Mouse (Mus musculus): ENCODE results near the gene Dusp27. TPM values are rescaled to one million over a fixed set of nuclear protein-coding genes. Genes with fewer than 3 reads are reported as not detected.

Gene Dusp27
- polyA plus RNA-seq, 1 experiment from 2014 or later, result 2.4 TPM

DNA sequence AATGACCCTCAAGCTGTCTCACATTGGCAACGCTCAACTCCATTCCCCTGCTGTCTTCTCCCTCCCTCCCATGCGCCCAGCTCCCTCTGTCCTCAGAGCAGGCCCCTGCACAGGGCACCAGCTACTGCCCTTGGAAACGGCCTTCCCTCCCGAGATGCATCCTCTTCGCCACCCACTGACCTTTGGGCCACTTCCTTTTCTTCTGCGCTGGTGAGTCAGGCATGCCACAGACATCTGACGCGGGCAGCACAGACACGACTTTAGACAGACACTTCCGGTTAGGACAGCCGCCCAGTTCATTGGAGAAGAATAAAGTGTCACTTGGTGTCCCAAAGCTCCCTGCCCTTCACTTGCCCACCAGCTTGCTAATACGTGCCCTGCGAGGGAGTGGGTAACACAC lies 10.4 kb upstream of the Dusp27 start:
- H3K9me3 ChIP-seq (replicated peaks), result no peaks in the 10 kb centered on the region
- no peak overlapping the region for H3K4me3 ChIP-seq
- 64% methylated on average over 13 of the region's 13 CpGs for WGBS
- H3K27me3 ChIP-seq (ENCODE audit: low read depth, poor library complexity, severe bottlenecking), result 0 out of 2 replicates have a peak, but pooled peaks cover 2% of the 10 kb centered on the region
- H3K36me3 ChIP-seq, result no peaks in the 10 kb centered on the region
- no peak for DNase-seq (ENCODE audit: low spot score)
- peak overlapping the region; percentile 7; the same call in 1 of the 2 replicates for H3K27ac ChIP-seq
- peaks cover 25% of the 10 kb centered on the region for H3K4me1 ChIP-seq

DNA sequence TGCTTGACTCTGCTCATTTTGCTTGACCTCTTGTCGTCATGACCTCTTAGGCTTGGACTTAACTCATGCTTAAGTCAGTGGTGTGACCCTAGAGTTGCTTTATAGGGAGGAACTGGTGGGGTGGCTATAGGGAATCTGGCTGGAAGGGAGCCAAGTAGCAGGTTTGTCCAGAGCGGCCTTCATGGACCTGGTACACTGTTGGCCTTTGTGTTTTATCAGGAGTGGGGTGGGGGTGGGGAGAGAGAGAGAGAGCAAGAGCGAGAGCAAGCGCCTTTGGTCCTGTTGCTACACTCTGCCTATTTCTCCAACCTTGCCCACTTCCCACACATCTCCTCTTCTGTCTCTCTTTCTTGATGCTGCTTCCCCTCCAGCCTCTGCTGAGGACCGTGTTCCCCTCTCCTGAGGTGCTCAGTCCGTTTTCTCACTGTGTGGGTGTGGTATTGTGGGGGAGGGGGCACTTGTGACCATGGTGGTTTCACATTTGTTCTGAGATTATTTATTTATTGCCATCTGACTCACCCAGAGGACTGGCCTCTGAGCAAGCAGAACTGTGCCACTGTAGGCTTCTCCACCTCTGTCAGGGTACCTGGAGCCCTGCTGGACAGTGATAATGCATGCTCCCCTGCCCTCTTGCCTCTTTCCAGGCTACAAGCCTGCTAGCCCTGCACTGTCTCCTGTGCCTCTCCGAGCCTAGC lies 9.7 kb upstream of the Dusp27 start:
- DNase-seq (ENCODE audit: low spot score), result no peak
- H3K27ac ChIP-seq, result peak overlapping the region; percentile 7
- no peaks in the 10 kb centered on the region for H3K9me3 ChIP-seq (replicated peaks)
- 0 out of 2 replicates have a peak, but pooled peaks cover 2% of the 10 kb centered on the region for H3K27me3 ChIP-seq (ENCODE audit: low read depth, poor library complexity, severe bottlenecking)
- WGBS, result 80% methylated on average over 7 of the region's 7 CpGs
- H3K4me3 ChIP-seq, result no peak overlapping the region
- H3K4me1 ChIP-seq, result peaks cover 28% of the 10 kb centered on the region
- H3K36me3 ChIP-seq, result no peaks in the 10 kb centered on the region

DNA sequence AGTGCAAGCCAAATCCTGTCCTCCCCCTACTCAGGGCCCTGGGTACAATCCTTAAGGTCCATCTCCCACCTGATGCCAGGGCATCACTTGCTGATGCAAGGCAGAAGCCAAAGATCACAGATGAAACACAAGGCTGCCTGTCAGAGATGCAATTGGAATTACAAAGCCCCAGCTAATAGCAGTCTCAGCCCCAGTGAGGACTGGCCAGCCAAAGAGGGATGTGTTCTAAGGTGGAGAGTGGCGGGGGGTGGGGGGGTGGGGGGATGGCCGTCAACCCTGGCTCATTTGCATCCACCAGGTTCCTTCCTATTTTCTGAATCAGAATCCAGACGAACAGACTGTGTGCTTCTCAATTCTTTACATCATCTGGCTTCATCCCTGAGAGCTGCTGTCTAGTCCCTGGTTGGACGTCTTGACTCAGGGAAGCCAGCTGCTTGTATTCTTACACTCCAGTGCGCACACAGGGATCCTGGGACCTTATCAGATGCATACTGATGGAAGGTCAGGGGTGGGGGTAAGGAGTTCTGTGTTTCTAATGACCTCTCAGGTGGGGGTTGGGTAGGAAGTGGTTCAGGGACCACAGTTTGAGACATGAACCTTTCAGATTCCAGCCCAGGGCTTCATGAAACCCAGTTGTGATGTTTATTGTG lies 7.5 kb upstream of the Dusp27 start:
- DNase-seq (ENCODE audit: low spot score), result no peak
- 41% methylated on average over 5 of the region's 5 CpGs for WGBS
- Histone ChIP-seq H3K9me3 (replicated peaks) (no peaks in the 10 kb centered on the region), H3K36me3 (no peaks in the 10 kb centered on the region), H3K27me3 (ENCODE audit: low read depth, poor library complexity, severe bottlenecking) (0 out of 2 replicates have a peak, but pooled peaks cover 2% of the 10 kb centered on the region), H3K4me3 (no peak overlapping the region), H3K4me1 (peaks cover 49% of the 10 kb centered on the region), H3K27ac (no peak overlapping the region)

DNA sequence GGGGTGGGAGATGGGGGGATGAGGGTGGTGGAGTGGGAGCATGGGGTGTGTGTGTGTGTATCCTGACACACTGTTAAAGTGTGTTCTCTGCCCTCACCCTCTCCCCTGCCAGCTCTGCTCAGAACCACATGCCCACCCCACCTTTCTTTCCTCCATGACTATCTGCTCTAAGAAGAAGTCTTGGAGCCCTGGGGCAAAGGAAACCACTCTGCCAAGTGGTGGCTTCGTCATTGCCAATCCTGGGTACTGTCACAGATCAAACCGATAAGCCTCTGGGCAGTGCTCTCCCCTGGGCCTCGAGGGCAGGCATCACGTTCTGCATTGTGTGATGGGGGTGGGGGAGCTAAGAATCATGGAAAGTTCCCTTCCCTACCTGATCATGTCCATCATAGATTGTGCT lies 4.6 kb upstream of the Dusp27 start:
- Histone ChIP-seq H3K36me3 (no peaks in the 10 kb centered on the region), H3K27ac (peak overlapping the region; percentile 79), H3K9me3 (replicated peaks) (no peaks in the 10 kb centered on the region), H3K4me1 (peaks cover 48% of the 10 kb centered on the region), H3K4me3 (no peak overlapping the region), H3K27me3 (ENCODE audit: low read depth, poor library complexity, severe bottlenecking) (no peaks in the 10 kb centered on the region)
- WGBS, result 42% methylated on average over 4 of the region's 4 CpGs
- DNase-seq (ENCODE audit: low spot score), result no peak

- peak within 1 kb of the TSS; percentile 79 for H3K27ac ChIP-seq
- no peak for DNase-seq (ENCODE audit: low spot score)
These were observed 2.6 kb upstream of the Dusp27 start, which contains the start of gene Gpa33 for GRCm38 (mm10) chr1:166130224-166130860. TSS of gene Gpa33 (plus strand) at chr1:166130238.

DNA sequence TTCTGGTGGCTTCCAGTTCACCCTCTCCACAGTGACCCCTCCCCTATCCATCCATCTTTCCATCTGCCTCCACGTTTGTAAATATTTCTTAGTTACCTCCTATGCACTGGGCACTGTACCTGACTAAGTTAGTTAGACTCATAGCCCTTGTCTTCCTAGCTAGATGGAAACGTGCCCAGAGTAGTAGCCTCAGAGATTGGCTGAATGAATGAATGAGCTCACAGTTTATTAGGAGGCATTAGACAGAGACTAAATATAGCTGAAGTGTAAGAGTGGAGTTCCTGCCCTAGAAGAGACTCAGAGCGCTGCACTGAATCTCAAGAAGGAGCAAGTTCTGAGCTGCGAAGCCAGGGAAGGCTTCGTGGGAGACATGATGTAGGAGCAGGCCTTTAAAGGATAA lies 829 bp upstream of the Dusp27 start:
- no peaks in the 10 kb centered on the region for H3K9me3 ChIP-seq (replicated peaks)
- H3K4me3 ChIP-seq, result no peak overlapping the region
- H3K27me3 ChIP-seq (ENCODE audit: low read depth, poor library complexity, severe bottlenecking), result no peaks in the 10 kb centered on the region
- 0 out of 2 replicates have a peak overlapping the region, but pooled peaks have one; percentile 83 for H3K27ac ChIP-seq
- no peaks in the 10 kb centered on the region for H3K36me3 ChIP-seq
- DNase-seq (ENCODE audit: low spot score), result no peak
- peaks cover 47% of the 10 kb centered on the region for H3K4me1 ChIP-seq
- 92% methylated on average over 5 of the region's 5 CpGs for WGBS

More at GRCm38 (mm10) chr1:166130224-166130860, 2.6 kb upstream of the Dusp27 start, which contains the start of gene Gpa33:
- Histone ChIP-seq H3K4me3 (no peak within 1 kb of the TSS), H3K27me3 (ENCODE audit: low read depth, poor library complexity, severe bottlenecking) (no peaks in the 10 kb centered on the region), H3K4me1 (peaks cover 50% of the 10 kb centered on the region), H3K9me3 (replicated peaks) (no peaks in the 10 kb centered on the region), H3K36me3 (no peaks in the 10 kb centered on the region)
- 74% methylated on average over 5 of the region's 5 CpGs for WGBS

DNA sequence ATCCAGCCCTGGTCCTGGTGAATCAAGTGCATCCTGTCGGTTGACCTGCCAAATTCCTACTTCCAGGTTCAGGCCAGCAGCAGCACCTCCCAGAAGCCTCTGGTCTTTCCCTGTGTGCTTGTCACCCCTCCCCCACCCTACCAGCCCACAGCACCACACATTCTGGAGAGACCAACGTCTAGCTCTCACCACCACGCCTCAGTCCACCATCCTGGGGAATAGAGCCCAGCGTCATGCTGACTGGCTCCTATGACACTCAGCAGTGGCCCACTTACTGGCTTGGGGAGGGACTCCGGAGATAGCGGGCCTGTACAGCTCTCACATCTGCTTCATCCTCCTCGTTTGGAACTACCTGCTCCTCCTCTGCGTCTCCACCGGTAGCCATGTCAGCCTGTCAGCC lies 927 bp downstream of the Dusp27 start:
- WGBS, result 55% methylated on average over 9 of the region's 9 CpGs
- H3K4me3 ChIP-seq, result peak overlapping the region; percentile 25; the same call in 1 of the 2 replicates
- no peaks in the 10 kb centered on the region for H3K27me3 ChIP-seq (ENCODE audit: low read depth, poor library complexity, severe bottlenecking)
- H3K4me1 ChIP-seq, result peaks cover 38% of the 10 kb centered on the region
- no peaks in the 10 kb centered on the region for H3K9me3 ChIP-seq (replicated peaks)
- H3K27ac ChIP-seq, result peak overlapping the region; percentile 83
- no peaks in the 10 kb centered on the region for H3K36me3 ChIP-seq
- no peak for DNase-seq (ENCODE audit: low spot score)

- H3K36me3 ChIP-seq, result no peaks in the 10 kb centered on the region
- H3K27ac ChIP-seq, result no peak overlapping the region
- no peaks in the 10 kb centered on the region for H3K27me3 ChIP-seq (ENCODE audit: low read depth, poor library complexity, severe bottlenecking)
- no peak for DNase-seq (ENCODE audit: low spot score)
- WGBS, result 92% methylated on average over 6 of the region's 6 CpGs
- H3K4me3 ChIP-seq, result no peak overlapping the region
- H3K9me3 ChIP-seq (replicated peaks), result no peaks in the 10 kb centered on the region
- H3K4me1 ChIP-seq, result peaks cover 33% of the 10 kb centered on the region
These were observed 1.4 kb downstream of the Dusp27 start for GRCm38 (mm10) chr1:166126290-166126689.

DNA sequence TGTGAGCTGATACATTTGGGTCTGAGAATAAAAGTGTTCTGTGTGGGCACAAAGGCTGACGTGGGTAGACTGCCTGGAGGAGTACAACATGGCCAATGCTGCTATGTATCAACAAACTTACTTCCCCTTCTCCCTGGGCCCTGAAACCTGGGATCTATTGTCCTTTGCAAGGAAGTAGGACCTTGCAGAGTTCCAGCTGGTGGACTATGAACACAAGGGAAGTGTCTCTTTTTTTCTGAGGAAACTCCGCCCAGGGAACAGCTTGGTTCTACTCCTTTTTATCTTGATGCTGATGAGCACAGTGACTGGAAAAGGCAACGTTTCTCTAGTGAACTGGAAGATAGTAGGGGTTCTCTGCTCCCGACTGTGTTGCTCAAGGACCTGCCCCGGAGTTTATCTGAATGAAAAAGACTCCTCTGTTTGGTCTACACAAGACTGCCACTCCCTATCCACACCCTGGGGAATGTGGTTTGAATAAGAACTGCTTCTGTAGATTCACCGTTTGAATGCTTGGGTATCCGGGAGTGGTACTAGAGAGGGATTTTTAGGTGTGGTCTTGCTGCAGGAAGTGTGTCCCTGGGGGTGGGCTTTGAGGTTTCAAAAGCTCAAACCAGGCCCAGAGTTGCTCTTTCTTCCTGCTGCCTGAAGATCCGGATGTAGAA lies 2.7 kb downstream of the Dusp27 start:
- no peak for DNase-seq (ENCODE audit: low spot score)
- Histone ChIP-seq H3K9me3 (replicated peaks) (no peaks in the 10 kb centered on the region), H3K27me3 (ENCODE audit: low read depth, poor library complexity, severe bottlenecking) (no peaks in the 10 kb centered on the region), H3K4me3 (no peak overlapping the region), H3K36me3 (no peaks in the 10 kb centered on the region), H3K27ac (no peak overlapping the region), H3K4me1 (peaks cover 21% of the 10 kb centered on the region)
- 74% methylated on average over 8 of the region's 8 CpGs for WGBS

- Histone ChIP-seq H3K4me3 (no peak overlapping the region), H3K36me3 (no peaks in the 10 kb centered on the region), H3K27ac (no peak overlapping the region), H3K4me1 (peaks cover 22% of the 10 kb centered on the region), H3K9me3 (replicated peaks) (no peaks in the 10 kb centered on the region), H3K27me3 (ENCODE audit: low read depth, poor library complexity, severe bottlenecking) (no peaks in the 10 kb centered on the region)
- no peak for DNase-seq (ENCODE audit: low spot score)
- WGBS, result 95% methylated on average over 8 of the region's 8 CpGs
These were observed 4.0 kb downstream of the Dusp27 start for GRCm38 (mm10) chr1:166123751-166124150.

DNA sequence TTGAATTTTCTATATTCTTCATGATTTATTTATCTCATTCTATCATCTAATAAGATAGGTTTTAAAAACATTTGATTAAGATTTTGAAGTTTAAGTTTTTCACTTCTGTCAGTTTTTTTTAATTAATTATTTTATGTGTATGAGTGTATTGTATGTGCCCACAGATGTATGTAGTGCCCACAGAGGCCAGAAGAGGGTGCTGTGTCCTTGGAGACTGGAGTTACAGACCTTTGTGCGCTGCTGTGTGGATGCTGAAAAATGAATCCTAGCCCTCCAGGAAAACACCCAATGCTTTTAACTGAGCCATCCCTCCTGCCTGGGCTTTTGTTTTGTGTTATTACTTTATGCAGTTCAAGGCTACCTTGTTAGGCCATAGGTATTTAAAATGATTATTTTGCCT lies 4.7 kb downstream of the Dusp27 start:
- Histone ChIP-seq H3K27me3 (ENCODE audit: low read depth, poor library complexity, severe bottlenecking) (no peaks in the 10 kb centered on the region), H3K36me3 (no peaks in the 10 kb centered on the region), H3K27ac (no peak overlapping the region), H3K9me3 (replicated peaks) (no peaks in the 10 kb centered on the region), H3K4me1 (peaks cover 25% of the 10 kb centered on the region), H3K4me3 (no peak overlapping the region)
- 93% methylated on average over 1 of the region's 1 CpGs for WGBS
- no peak for DNase-seq (ENCODE audit: low spot score)

DNA sequence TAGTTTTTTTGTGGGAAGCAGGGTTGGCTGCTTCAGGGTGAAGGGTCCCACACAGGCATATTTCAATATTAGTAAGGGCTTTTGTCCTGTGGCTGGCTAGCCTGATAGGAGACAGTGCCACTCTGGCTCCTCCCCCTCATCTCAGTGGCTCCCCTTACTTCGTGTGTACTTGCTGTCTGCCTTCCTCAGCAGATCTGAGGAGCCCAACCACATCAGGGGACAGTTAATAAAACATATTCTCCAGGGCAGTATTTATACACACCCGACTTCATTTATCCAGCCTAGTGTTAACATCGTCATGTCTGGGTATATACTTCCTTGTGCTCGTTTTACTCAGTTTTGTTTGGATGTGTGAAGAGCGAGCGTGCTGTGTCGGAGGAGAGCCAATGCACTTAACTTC lies 5.6 kb downstream of the Dusp27 start:
- Histone ChIP-seq H3K9me3 (replicated peaks) (no peaks in the 10 kb centered on the region), H3K27me3 (ENCODE audit: low read depth, poor library complexity, severe bottlenecking) (no peaks in the 10 kb centered on the region), H3K36me3 (no peaks in the 10 kb centered on the region), H3K4me1 (peaks cover 24% of the 10 kb centered on the region), H3K4me3 (no peak overlapping the region), H3K27ac (no peak overlapping the region)
- WGBS, result 84% methylated on average over 7 of the region's 7 CpGs
- DNase-seq (ENCODE audit: low spot score), result no peak
